Mouse (Mus musculus): ENCODE measurements around the gene Asb14.

Asb14 gene

GRCm38 (mm10) chr14:26960518-26960917 is 66.2 kb downstream of the Asb14 start:
- no peak for DNase-seq (ENCODE audit: low read depth)

Measured in c-Kit-positive CD71-positive TER-119-negative erythroid progenitor cells, embryonic 14.5 days (primary cell).